Mouse (Mus musculus): ENCODE measurements around the gene Dpy19l3.

The Dpy19l3 gene

GRCm38 (mm10) chr7:35636874-35637273 lies 117.4 kb downstream of the Dpy19l3 start:
- no peak for DNase-seq (ENCODE audit: low spot score in 2 of 2)

GRCm38 (mm10) chr7:35636229-35636628 lies 118.0 kb downstream of the Dpy19l3 start:
- DNase-seq (ENCODE audit: low spot score in 2 of 2) = no peak

Measured in urinary bladder, postnatal 36 days (tissue).